Mouse (Mus musculus) lung, embryonic 16.5 days (tissue): ENCODE results near the gene Dennd4a. TPM values are rescaled to one million over a fixed set of nuclear protein-coding genes. Genes with fewer than 3 reads are reported as not detected.

Source experiments
- ATAC-seq: fragments of 200-750 bp; cut with Nextera tagmentation; 2 replicates; pipeline ENCODE4 v1.8.0; 2017; ENCODE audit warnings: low read depth, mild to moderate bottlenecking, moderate library complexity
- H3K27ac ChIP-seq: fragments of 300-500 bp; sonication (generic); 2 replicates; pipeline ENCODE4 v1.5.1; 2014; ENCODE audit warnings: mild to moderate bottlenecking, control low read depth, low read length
- H3K27me3 ChIP-seq: fragments of 300-500 bp; sonication (generic); 2 replicates; pipeline ENCODE4 v1.6.1; 2014; ENCODE audit warnings: low read depth, low read length, mixed read lengths; ENCODE audit not compliant: control insufficient read depth, insufficient read depth
- H3K36me3 ChIP-seq: fragments of 300-500 bp; sonication (generic); 2 replicates; pipeline ENCODE4 v1.6.1; 2014; ENCODE audit warnings: low read length; ENCODE audit not compliant: control insufficient read depth, insufficient read depth
- H3K4me1 ChIP-seq: fragments of 300-500 bp; sonication (generic); replicated peaks from 2 replicates; pipeline ENCODE4 v1.6.1; 2014; ENCODE audit warnings: low read length, mixed read lengths; ENCODE audit not compliant: control insufficient read depth, insufficient read depth
- H3K4me2 ChIP-seq: fragments of 300-500 bp; sonication (generic); 2 replicates; pipeline ENCODE4 v1.6.1; 2014; ENCODE audit warnings: low read depth, low read length, control low read depth
- H3K4me3 ChIP-seq: fragments of 300-500 bp; sonication (generic); 2 replicates; pipeline ENCODE4 v1.5.1; 2014; ENCODE audit warnings: mild to moderate bottlenecking, low read length, control low read depth
- H3K9ac ChIP-seq: fragments of 300-500 bp; sonication (generic); 2 replicates; pipeline ENCODE4 v1.6.1; 2014; ENCODE audit warnings: low read length, control low read depth
- H3K9me3 ChIP-seq: fragments of 300-500 bp; sonication (generic); 2 replicates; pipeline ENCODE4 v1.6.1; 2016; ENCODE audit warnings: low read length; ENCODE audit not compliant: control insufficient read depth
- WGBS: fragments of 180-500 bp; shearing (Covaris S2); extraction: QIAGEN DNeasy Blood & Tissue Kit; methylation state at CpG from one replicate; pipeline ENCODE4 v1.1.7; 2014; 5-methylcytosine and 5-hydroxymethylcytosine counted together
- polyA plus RNA-seq: library from polyadenylated mRNA; unstranded; fragments of >200 nt; fragmentation: Nextera tagmentation; extraction: Ambion mirVana; gene quantifications from 2 replicates; pipeline ENCODE4 v1.2.1, GENCODE M21; 2015

Dennd4a gene
- polyA plus RNA-seq, 1 experiment from 2014 or later, result 9.0 TPM

GRCm38 (mm10) chr9:64793794-64794193 lies 17.3 kb upstream of the Dennd4a start:
- no peaks in the 10 kb centered on the region for H3K36me3 ChIP-seq
- 57% methylated on average over 3 of the region's 3 CpGs for WGBS
- no peak for ATAC-seq
- no peaks in the 10 kb centered on the region for H3K27me3 ChIP-seq
- no peak overlapping the region for H3K9ac ChIP-seq
- H3K27ac ChIP-seq, result peak overlapping the region; percentile 88
- H3K4me3 ChIP-seq, result no peak overlapping the region
- no peaks in the 10 kb centered on the region for H3K9me3 ChIP-seq
- H3K4me1 ChIP-seq, result peaks cover 19% of the 10 kb centered on the region; the same call in 1 of the 2 replicates
- H3K4me2 ChIP-seq, result no peak overlapping the region

GRCm38 (mm10) chr9:64794448-64795420 lies 16.4 kb upstream of the Dennd4a start:
- ATAC-seq, result peak; percentile 88
- no peak overlapping the region for H3K9ac ChIP-seq
- no peaks in the 10 kb centered on the region for H3K27me3 ChIP-seq
- H3K4me1 ChIP-seq, result peaks cover 19% of the 10 kb centered on the region; the same call in 1 of the 2 replicates
- no peak overlapping the region for H3K4me2 ChIP-seq
- no peaks in the 10 kb centered on the region for H3K9me3 ChIP-seq
- peak overlapping the region; percentile 88 for H3K27ac ChIP-seq
- 46% methylated on average over 6 of the region's 6 CpGs for WGBS
- no peak overlapping the region for H3K4me3 ChIP-seq
- H3K36me3 ChIP-seq, result no peaks in the 10 kb centered on the region

- WGBS, result 37% methylated on average over 3 of the region's 3 CpGs
- peaks cover 3% of the 10 kb centered on the region; the same call in 1 of the 2 replicates for H3K9me3 ChIP-seq
- no peaks in the 10 kb centered on the region for H3K36me3 ChIP-seq
- ATAC-seq, result no peak
- H3K4me3 ChIP-seq, result no peak overlapping the region
- peaks cover 19% of the 10 kb centered on the region; the same call in 1 of the 2 replicates for H3K4me1 ChIP-seq
- H3K4me2 ChIP-seq, result no peak overlapping the region
- H3K27me3 ChIP-seq, result no peaks in the 10 kb centered on the region
- H3K9ac ChIP-seq, result no peak overlapping the region
- H3K27ac ChIP-seq, result no peak overlapping the region
These were observed 15.1 kb upstream of the Dennd4a start for GRCm38 (mm10) chr9:64795846-64796615.

GRCm38 (mm10) chr9:64797392-64797791 lies 13.7 kb upstream of the Dennd4a start:
- ATAC-seq, result no peak
- Histone ChIP-seq H3K4me1 (peaks cover 18% of the 10 kb centered on the region; the same call in 1 of the 2 replicates), H3K36me3 (no peaks in the 10 kb centered on the region), H3K4me3 (no peak overlapping the region), H3K27ac (no peak overlapping the region), H3K9me3 (peaks cover 3% of the 10 kb centered on the region; the same call in 1 of the 2 replicates), H3K27me3 (no peaks in the 10 kb centered on the region), H3K9ac (no peak overlapping the region), H3K4me2 (no peak overlapping the region)
- WGBS, result 85% methylated on average over 4 of the region's 4 CpGs

- Histone ChIP-seq H3K27ac (no peak overlapping the region), H3K27me3 (no peaks in the 10 kb centered on the region), H3K36me3 (no peaks in the 10 kb centered on the region), H3K4me3 (no peak overlapping the region), H3K9me3 (peaks cover 3% of the 10 kb centered on the region; the same call in 1 of the 2 replicates), H3K9ac (no peak overlapping the region), H3K4me2 (no peak overlapping the region), H3K4me1 (peaks cover 17% of the 10 kb centered on the region; the same call in 1 of the 2 replicates)
- ATAC-seq, result no peak
These were observed 13.0 kb upstream of the Dennd4a start for GRCm38 (mm10) chr9:64798099-64798498.

GRCm38 (mm10) chr9:64798859-64799258 lies 12.3 kb upstream of the Dennd4a start:
- H3K4me2 ChIP-seq, result no peak overlapping the region
- H3K27me3 ChIP-seq, result no peaks in the 10 kb centered on the region
- peaks cover 14% of the 10 kb centered on the region; the same call in 1 of the 2 replicates for H3K4me1 ChIP-seq
- H3K4me3 ChIP-seq, result no peak overlapping the region
- no peaks in the 10 kb centered on the region for H3K36me3 ChIP-seq
- no peak overlapping the region for H3K9ac ChIP-seq
- no peak for ATAC-seq
- no peak overlapping the region for H3K27ac ChIP-seq
- WGBS, result 83% methylated on average over 1 of the region's 2 CpGs
- H3K9me3 ChIP-seq, result peaks cover 3% of the 10 kb centered on the region; the same call in 1 of the 2 replicates

GRCm38 (mm10) chr9:64799504-64799903 lies 11.6 kb upstream of the Dennd4a start:
- H3K27me3 ChIP-seq, result no peaks in the 10 kb centered on the region
- H3K36me3 ChIP-seq, result no peaks in the 10 kb centered on the region
- no peak overlapping the region for H3K9ac ChIP-seq
- no peak overlapping the region for H3K4me3 ChIP-seq
- peaks cover 3% of the 10 kb centered on the region; the same call in 1 of the 2 replicates for H3K9me3 ChIP-seq
- WGBS, result 87% methylated on average over 5 of the region's 5 CpGs
- no peak for ATAC-seq
- H3K4me2 ChIP-seq, result no peak overlapping the region
- H3K27ac ChIP-seq, result no peak overlapping the region
- H3K4me1 ChIP-seq, result peaks cover 10% of the 10 kb centered on the region; the same call in 1 of the 2 replicates

GRCm38 (mm10) chr9:64802561-64802960 lies 8.6 kb upstream of the Dennd4a start:
- Histone ChIP-seq H3K4me1 (no peaks in the 10 kb centered on the region), H3K9me3 (peaks cover 3% of the 10 kb centered on the region; the same call in 1 of the 2 replicates), H3K27me3 (no peaks in the 10 kb centered on the region), H3K9ac (no peak overlapping the region), H3K36me3 (no peaks in the 10 kb centered on the region), H3K27ac (no peak overlapping the region), H3K4me3 (no peak overlapping the region), H3K4me2 (no peak overlapping the region)
- ATAC-seq, result no peak
- 87% methylated on average over 5 of the region's 5 CpGs for WGBS
